Mouse (Mus musculus): ENCODE measurements around the gene Zfp748. TPM values are rescaled to one million over a fixed set of nuclear protein-coding genes. Genes with fewer than 3 reads are reported as not detected.

Gene Zfp748
- 23.0 TPM for polyA plus RNA-seq (2014; fragmentation: Illumina TruSeq; extraction: RNeasy Lipid Tissue Mini Kit (QIAGEN cat#74804); ENCODE audit: low read depth, low replicate concordance)

DNA sequence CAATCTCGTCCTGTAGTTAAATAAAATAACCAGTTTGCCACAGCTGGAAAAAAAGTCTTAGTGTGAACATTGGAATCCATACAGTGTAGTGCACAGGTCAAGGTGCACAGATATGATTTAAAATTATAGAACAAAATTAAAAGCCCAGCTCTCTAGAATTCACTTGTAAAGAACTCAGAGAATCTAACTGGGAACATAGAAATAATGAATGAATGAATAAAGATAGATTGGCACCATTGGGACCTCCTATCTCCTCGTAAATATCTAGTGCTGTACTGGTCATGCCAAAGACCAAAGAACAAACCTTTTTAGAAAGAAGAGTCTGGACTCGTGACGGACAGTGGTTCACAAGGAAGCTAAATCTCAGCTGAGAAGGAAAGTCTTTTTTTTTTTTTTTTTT, at the start of gene Zfp748:
Gene Zfp748 (minus strand): TSS at position 101 of the 400 bp plus-strand sequence.

DNA sequence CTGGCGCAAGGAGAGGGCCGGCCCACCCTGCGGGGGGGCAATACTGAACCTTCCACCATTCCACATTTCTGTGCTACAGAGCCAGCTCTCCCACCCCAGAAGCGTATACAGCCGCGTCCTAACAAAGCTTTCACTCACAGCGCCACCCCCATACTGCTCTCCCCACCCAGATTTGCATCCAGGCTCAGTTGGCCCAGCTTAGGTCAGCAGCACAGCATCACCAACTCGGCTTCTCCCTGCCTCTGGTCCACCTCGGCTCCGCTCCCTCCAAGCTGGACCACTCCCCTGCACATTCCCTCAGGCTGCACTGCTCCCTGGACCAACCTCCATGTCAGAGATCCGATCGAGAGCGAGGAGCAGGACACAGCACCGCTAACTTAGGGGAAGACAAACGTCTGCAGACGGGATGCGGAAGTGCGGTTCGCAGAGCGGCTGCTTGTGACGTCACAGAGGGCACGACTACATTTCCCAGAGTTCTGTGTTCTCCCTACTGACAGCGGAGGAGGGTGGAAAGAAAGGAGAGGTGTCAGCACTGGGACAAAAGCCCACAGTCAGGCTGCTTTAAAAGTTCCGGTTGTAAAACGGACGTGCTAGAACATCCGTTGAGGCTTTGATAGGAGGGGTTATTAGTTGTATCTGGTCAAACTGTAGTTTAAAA, 27.7 kb downstream of the Zfp748 start, which contains the start of the genes Gm26965 and Zfp87:
Gene Gm26965 (minus strand): TSS at position 399 of the 658 bp plus-strand sequence.
Gene Zfp87 (minus strand): TSS at position 425 of the 658 bp plus-strand sequence.

GRCm38 (mm10) chr13:67500084-67500719, 53.4 kb downstream of the Zfp748 start, which contains the start of gene Zfp58:
Gene Zfp58 (minus strand): TSS chr13:67500555.

Other genes with a start within 250 kb of the Zfp748 start
- 2.1 TPM for gene Zfp457, start 247.3 kb downstream of the Zfp748 start, polyA plus RNA-seq (2014; fragmentation: Illumina TruSeq; extraction: RNeasy Lipid Tissue Mini Kit (QIAGEN cat#74804); ENCODE audit: low read depth, low replicate concordance)
- gene Zfp595, start 221.3 kb downstream of the Zfp748 start, polyA plus RNA-seq (2014; fragmentation: Illumina TruSeq; extraction: RNeasy Lipid Tissue Mini Kit (QIAGEN cat#74804); ENCODE audit: low read depth, low replicate concordance) = 16.5 TPM
- gene Gm28044, start 193.3 kb downstream of the Zfp748 start, polyA plus RNA-seq (2014; fragmentation: Illumina TruSeq; extraction: RNeasy Lipid Tissue Mini Kit (QIAGEN cat#74804); ENCODE audit: low read depth, low replicate concordance) = not detected
- 12.6 TPM for gene Zfp953, start 193.2 kb downstream of the Zfp748 start, polyA plus RNA-seq (2014; fragmentation: Illumina TruSeq; extraction: RNeasy Lipid Tissue Mini Kit (QIAGEN cat#74804); ENCODE audit: low read depth, low replicate concordance)
- gene Gm28041, start 178.1 kb downstream of the Zfp748 start, polyA plus RNA-seq (2014; fragmentation: Illumina TruSeq; extraction: RNeasy Lipid Tissue Mini Kit (QIAGEN cat#74804); ENCODE audit: low read depth, low replicate concordance) = not detected
- gene Zfp456, start 178.0 kb downstream of the Zfp748 start, polyA plus RNA-seq (2014; fragmentation: Illumina TruSeq; extraction: RNeasy Lipid Tissue Mini Kit (QIAGEN cat#74804); ENCODE audit: low read depth, low replicate concordance) = 7.3 TPM
- gene Zfp429, start 154.0 kb downstream of the Zfp748 start, polyA plus RNA-seq (2014; fragmentation: Illumina TruSeq; extraction: RNeasy Lipid Tissue Mini Kit (QIAGEN cat#74804); ENCODE audit: low read depth, low replicate concordance) = 16.3 TPM
- gene Zfp459, start 132.4 kb downstream of the Zfp748 start, polyA plus RNA-seq (2014; fragmentation: Illumina TruSeq; extraction: RNeasy Lipid Tissue Mini Kit (QIAGEN cat#74804); ENCODE audit: low read depth, low replicate concordance) = 3.8 TPM
- gene Zfp874a, start 102.2 kb downstream of the Zfp748 start, polyA plus RNA-seq (2014; fragmentation: Illumina TruSeq; extraction: RNeasy Lipid Tissue Mini Kit (QIAGEN cat#74804); ENCODE audit: low read depth, low replicate concordance) = 86.6 TPM
- gene Zfp874b, start 69.6 kb downstream of the Zfp748 start, polyA plus RNA-seq (2014; fragmentation: Illumina TruSeq; extraction: RNeasy Lipid Tissue Mini Kit (QIAGEN cat#74804); ENCODE audit: low read depth, low replicate concordance) = 39.0 TPM
- 26.0 TPM for gene Zfp58, start 53.3 kb downstream of the Zfp748 start, polyA plus RNA-seq (2014; fragmentation: Illumina TruSeq; extraction: RNeasy Lipid Tissue Mini Kit (QIAGEN cat#74804); ENCODE audit: low read depth, low replicate concordance)
- gene Gm26965, start 27.7 kb downstream of the Zfp748 start, polyA plus RNA-seq (2014; fragmentation: Illumina TruSeq; extraction: RNeasy Lipid Tissue Mini Kit (QIAGEN cat#74804); ENCODE audit: low read depth, low replicate concordance) = not detected
- gene Zfp87, start 27.7 kb downstream of the Zfp748 start, polyA plus RNA-seq (2014; fragmentation: Illumina TruSeq; extraction: RNeasy Lipid Tissue Mini Kit (QIAGEN cat#74804); ENCODE audit: low read depth, low replicate concordance) = 23.8 TPM
- 34.3 TPM for gene Zfp729b, start 55.9 kb upstream of the Zfp748 start, polyA plus RNA-seq (2014; fragmentation: Illumina TruSeq; extraction: RNeasy Lipid Tissue Mini Kit (QIAGEN cat#74804); ENCODE audit: low read depth, low replicate concordance)
- gene Gm49345, start 83.9 kb upstream of the Zfp748 start, polyA plus RNA-seq (2014; fragmentation: Illumina TruSeq; extraction: RNeasy Lipid Tissue Mini Kit (QIAGEN cat#74804); ENCODE audit: low read depth, low replicate concordance) = not detected
- gene Zfp729a, start 84.0 kb upstream of the Zfp748 start, polyA plus RNA-seq (2014; fragmentation: Illumina TruSeq; extraction: RNeasy Lipid Tissue Mini Kit (QIAGEN cat#74804); ENCODE audit: low read depth, low replicate concordance) = 32.0 TPM
- 13.9 TPM for gene Zfp738, start 133.2 kb upstream of the Zfp748 start, polyA plus RNA-seq (2014; fragmentation: Illumina TruSeq; extraction: RNeasy Lipid Tissue Mini Kit (QIAGEN cat#74804); ENCODE audit: low read depth, low replicate concordance)
- gene Zfp65, start 175.3 kb upstream of the Zfp748 start, polyA plus RNA-seq (2014; fragmentation: Illumina TruSeq; extraction: RNeasy Lipid Tissue Mini Kit (QIAGEN cat#74804); ENCODE audit: low read depth, low replicate concordance) = 40.3 TPM
- 15.6 TPM for gene Zfp85, start 201.4 kb upstream of the Zfp748 start, polyA plus RNA-seq (2014; fragmentation: Illumina TruSeq; extraction: RNeasy Lipid Tissue Mini Kit (QIAGEN cat#74804); ENCODE audit: low read depth, low replicate concordance)
- 6.0 TPM for gene Zfp493, start 225.9 kb upstream of the Zfp748 start, polyA plus RNA-seq (2014; fragmentation: Illumina TruSeq; extraction: RNeasy Lipid Tissue Mini Kit (QIAGEN cat#74804); ENCODE audit: low read depth, low replicate concordance)

Measured in kidney, adult 10 weeks (tissue).